Mouse (Mus musculus): ENCODE results near the gene Ubl4b.
A peak's percentile ranks its signal among the peaks of the same experiment; 100 is the strongest.

Ubl4b gene

DNA sequence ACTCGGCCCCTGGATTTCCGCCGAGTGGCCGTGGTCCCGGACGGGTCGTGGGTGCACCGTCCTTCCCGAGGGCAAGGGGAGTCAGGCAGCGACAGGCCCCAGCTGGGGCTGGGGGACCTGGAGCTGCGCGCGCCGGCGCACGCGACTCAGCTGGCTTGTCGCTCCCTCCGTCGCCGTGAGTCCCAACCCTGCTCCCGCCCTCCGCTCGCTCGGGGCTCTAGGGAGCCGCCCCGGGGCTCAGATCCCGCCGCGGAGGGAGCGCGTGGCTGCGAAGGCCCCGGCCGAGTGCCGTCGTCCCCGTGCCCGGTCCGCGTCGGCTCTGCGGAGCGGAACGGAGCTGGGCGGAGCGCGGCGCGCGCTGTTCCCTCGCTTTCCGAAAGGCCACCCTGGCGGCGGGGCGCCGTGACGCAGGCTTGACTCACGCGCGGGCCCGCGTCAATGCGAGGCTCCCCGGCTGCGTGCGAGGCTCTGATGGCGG, 37.2 kb downstream of the Ubl4b start, which contains the start of gene Slc6a17:
Gene Slc6a17, minus strand, starts transcription at position 388 of the 478 bp plus-strand sequence.
- peak; percentile 68 for DNase-seq

GRCm38 (mm10) chr3:107516776-107517630, 37.9 kb downstream of the Ubl4b start:
- DNase-seq, result peak; percentile 43

- no peak for DNase-seq
These were observed 38.9 kb downstream of the Ubl4b start for GRCm38 (mm10) chr3:107515989-107516388.

DNA sequence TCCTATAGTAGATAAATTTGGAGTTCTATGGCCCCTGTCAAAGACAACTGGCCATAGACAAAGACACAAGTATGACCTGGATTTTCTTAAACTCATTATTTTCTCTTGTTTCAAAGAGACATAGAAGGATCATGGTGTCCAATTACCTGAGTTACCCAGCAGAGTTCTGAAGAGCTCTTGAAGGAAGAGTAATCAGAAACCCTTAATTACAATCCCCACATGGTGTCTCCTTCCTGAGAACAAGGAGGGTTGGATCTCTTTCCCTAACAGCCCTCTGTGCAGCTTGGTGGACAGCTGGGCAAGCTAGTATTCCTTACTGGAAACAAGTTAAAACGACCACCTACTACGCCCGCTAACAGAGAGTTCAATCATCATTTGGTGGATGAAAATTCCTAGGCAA, 43.5 kb downstream of the Ubl4b start:
- DNase-seq, result no peak

DNA sequence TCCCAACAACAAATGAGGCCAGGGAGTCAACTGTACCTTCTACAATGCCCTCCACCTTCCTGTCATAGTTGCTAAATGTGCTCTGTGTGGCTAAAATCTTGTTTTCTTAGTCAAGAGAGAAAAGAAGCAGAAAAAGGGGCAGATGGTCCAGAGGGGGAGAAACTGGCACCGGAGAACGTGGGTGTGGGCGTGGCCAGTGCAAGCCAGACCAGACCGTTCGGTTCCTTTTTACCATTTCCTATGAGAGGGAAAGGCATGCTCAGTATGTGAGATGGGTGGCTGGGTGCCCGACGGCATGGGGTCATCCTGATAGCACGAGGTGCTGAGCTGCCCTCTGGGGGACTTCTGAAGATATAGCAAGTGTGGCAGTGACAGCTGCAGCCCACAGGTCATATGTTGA, 46.2 kb downstream of the Ubl4b start:
- peak; percentile 16 for DNase-seq

GRCm38 (mm10) chr3:107507966-107508365, 46.9 kb downstream of the Ubl4b start:
- DNase-seq, result no peak

GRCm38 (mm10) chr3:107506531-107506930, 48.3 kb downstream of the Ubl4b start:
- peak; percentile 31 for DNase-seq

DNA sequence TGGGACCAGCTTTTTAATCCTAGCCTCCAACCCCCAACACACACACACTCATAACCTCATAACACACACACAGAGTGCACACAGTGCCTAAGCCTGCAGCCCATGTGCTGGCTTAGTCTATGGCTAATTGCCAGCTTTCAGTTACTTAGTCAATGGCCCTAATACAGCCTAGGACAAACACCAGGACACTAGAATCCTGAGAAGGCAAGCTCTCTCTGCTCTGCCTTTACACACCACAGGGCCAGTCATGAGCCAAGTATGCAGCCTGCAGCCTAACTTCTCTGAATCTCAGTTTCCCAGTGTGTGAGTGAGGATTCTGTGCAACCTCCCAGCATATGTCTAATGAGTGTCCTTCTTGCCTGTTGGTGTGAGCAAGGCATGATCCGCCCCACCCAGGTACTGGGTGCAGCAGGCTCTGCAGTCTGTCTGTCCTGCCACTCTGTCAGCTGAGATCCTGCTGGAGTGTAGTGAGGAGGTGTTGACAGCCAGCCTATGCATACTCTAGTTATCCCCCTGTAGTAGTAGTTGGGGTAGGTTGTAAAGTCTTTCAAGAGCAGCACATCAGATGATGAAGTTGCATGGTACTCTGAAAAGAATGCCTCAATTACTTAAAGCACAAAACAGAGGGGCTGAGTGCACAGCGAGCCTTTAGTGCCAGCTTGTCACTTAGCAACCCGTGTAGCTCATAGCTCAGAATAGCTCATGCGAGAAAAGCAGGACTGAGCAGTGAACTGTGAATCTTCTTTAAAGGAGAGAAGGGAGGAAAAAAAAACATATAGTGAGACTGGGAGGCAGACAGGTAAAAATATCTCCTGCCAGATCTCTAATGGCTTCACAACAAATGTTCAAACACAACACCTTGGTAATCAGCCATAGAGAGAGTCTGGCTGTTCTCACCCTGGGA, 49.2 kb downstream of the Ubl4b start:
- peak; percentile 72 for DNase-seq

DNA sequence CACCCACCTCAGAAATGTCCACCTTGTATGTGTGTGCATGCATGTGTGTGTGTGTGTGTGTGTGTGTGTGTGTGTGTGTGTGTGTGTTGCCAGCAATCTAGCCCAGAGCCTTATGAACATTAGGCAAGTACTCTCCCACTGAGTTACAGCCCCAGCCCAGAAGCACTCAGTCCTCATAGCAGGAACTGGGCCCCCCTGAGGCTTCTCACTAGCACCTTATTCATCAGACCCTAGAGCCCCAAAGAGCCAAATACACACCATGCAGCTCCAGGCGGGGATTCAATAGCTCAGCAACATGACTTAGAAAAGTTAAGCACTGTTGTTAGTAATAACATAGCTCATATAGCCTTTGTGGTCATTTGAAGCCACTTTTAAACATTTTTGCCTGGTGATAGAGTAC, 50.3 kb downstream of the Ubl4b start:
- DNase-seq, result no peak

GRCm38 (mm10) chr3:107503716-107504115, 51.2 kb downstream of the Ubl4b start:
- no peak for DNase-seq
